Comparison of ENCODE assay signal across 9 mouse cellular contexts in genomic region chr16:50799145-50799794, GRCm38 (mm10).
DNase-seq lines count a peak whose midpoint lies in the region; TF ChIP-seq lines count a peak whose summit lies in the region.
"Had no signal": no experiment of that assay in that cellular context is flagged by ENCODE, and none has a peak within 500 bp of the region (broad histone marks: within the 10 kb centered on the region; RNA-seq: fewer than 3 reads in every experiment).

No protein-coding gene starts in this region.

- peak; percentile 32 for DNase-seq in thymus, postnatal 14 days
- no peak for DNase-seq in thymus, adult 18-20 months
- peak; percentile 36 for DNase-seq in cerebellum, adult 9-10 months
- peak; percentile 38 to 68 for DNase-seq in frontal cortex, postnatal 10 days (ENCODE audit: low spot score in 2 of 2)
- DNase-seq in kidney, postnatal 14 days = peak; percentile 53
- DNase-seq in lung, adult 2 months = peak; percentile 33
- DNase-seq in retina, postnatal 7 days (ENCODE audit: low read depth, low spot score) = peak; percentile 31
- DNase-seq in natural killer cell, adult 2 months (ENCODE audit: low spot score in 2 of 2) = no peak

- no peaks in the 10 kb centered on the region for H3K4me1 ChIP-seq in lung, adult 2 months (ENCODE audit: control insufficient read depth, insufficient read depth, low read length)
- H3K4me1 ChIP-seq: stomach, embryonic 15.5 days had no signal

- TF ChIP-seq POLR2A in lung, adult 2 months (IDR thresholded peaks at IDR 0.05; ENCODE audit: borderline replicate concordance, extremely low read depth, low read depth, low read length) = no peak

- TF ChIP-seq CTCF in lung, adult 2 months (IDR thresholded peaks at IDR 0.05; ENCODE audit: insufficient read depth, low read length) = peak; percentile 57; the same call in 1 of the 2 replicates

- no peak overlapping the region for H3K4me3 ChIP-seq in lung, adult 2 months (replicated peaks; ENCODE audit: extremely low read depth, low read depth, low read length)
- H3K4me3 ChIP-seq: stomach, embryonic 15.5 days had no signal

- 50% methylated on average over 10 of the region's 10 CpGs for WGBS in lung, adult 2 months

Comparison
In these comparisons a context has a peak if more than half of its experiments do, and no peak if none do; other contexts are left out.
1. DNase-seq: peak in thymus, postnatal 14 days (single experiment), cerebellum, adult 9-10 months (single experiment), frontal cortex, postnatal 10 days (2 of 2), kidney, postnatal 14 days (single experiment), lung, adult 2 months (single experiment) and retina, postnatal 7 days (single experiment); none in thymus, adult 18-20 months (0 of 2) and natural killer cell, adult 2 months (0 of 2).